ENCODE assay signal across 8 mouse cellular contexts in the genomic region with DNA sequence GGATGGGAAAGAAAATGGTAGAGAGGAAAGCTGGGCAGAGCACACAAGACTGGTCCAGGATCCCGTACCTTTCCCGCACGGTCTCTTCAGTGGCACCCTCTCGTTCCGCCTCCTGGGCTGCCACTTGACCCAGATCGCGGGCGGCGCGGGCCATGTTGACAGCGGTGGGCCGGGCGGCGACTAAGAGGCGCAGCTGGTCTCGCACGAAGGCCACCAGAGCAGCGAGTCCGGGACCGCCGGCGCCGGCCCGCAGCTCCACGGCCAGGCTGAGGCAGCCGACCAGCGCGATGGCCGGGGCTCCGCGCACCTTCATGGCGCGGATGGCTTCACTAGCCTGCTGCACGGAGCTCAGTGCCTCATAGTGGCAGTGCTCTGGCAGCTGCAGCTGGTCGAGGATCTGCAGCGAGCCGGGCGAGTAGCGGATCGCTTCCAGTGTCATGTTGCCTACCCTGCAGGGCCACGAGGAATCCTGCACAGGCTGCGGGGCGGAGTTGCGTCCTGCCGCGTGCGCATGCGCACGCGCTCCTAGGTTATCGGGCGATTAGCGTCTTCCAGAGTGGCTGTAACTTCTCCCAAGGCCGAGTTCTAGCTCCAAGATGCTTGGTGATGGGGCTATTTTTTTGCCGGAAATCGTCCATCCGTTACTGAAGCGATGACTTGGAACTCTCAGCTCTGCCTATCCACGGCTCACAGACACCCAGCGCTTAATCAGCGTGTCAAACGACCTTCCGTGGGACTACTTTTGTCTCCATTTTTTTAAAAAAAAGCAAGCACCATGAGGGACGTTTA. TPM values are rescaled to one million over a fixed set of nuclear protein-coding genes. Genes with fewer than 3 reads are reported as not detected.
DNase-seq lines count a peak whose midpoint lies in the region; ATAC-seq and TF ChIP-seq lines count a peak whose summit lies in the region.

Gene Mri1 (minus strand): TSS at position 505 of the 789 bp plus-strand sequence.

- no peaks in the 10 kb centered on the region for H3K27me3 ChIP-seq in intestine, embryonic 14.5 days (replicated peaks; ENCODE audit: control insufficient read depth, insufficient read depth, low read length)
- H3K27me3 ChIP-seq in limb, embryonic 10.5 days (ENCODE audit: low read depth, poor library complexity, severe bottlenecking), result no peaks in the 10 kb centered on the region
- H3K27me3 ChIP-seq in midbrain, embryonic 12.5 days, result no peaks in the 10 kb centered on the region
- no peaks in the 10 kb centered on the region for H3K27me3 ChIP-seq in small intestine, adult 2 months (ENCODE audit: control insufficient read depth, insufficient read depth, low read length)

- intact Hi-C loops in gastrocnemius, postnatal 36 days (cut with DNase I), result no loop called here

- no peak for TF ChIP-seq CTCF in small intestine, adult 2 months (IDR thresholded peaks at IDR 0.05; ENCODE audit: extremely low read depth, insufficient read length, insufficient replicate concordance, low read depth, low read length)

- TF ChIP-seq POLR2A in small intestine, adult 2 months (IDR thresholded peaks at IDR 0.05; ENCODE audit: low read depth, low read length), result peak; percentile 71

- peak within 1 kb of the TSS; percentile 87 for H3K4me3 ChIP-seq in intestine, embryonic 14.5 days (ENCODE audit: low read depth, low read length)
- peak within 1 kb of the TSS; percentile 87 for H3K4me3 ChIP-seq in limb, embryonic 10.5 days
- peak within 1 kb of the TSS; percentile 85 for H3K4me3 ChIP-seq in midbrain, embryonic 12.5 days
- peak within 1 kb of the TSS; percentile 80 for H3K4me3 ChIP-seq in small intestine, adult 2 months (ENCODE audit: low read depth, low read length)

- under 1% methylated on average over 64 of the region's 64 CpGs for WGBS in intestine, embryonic 14.5 days
- WGBS in limb, embryonic 10.5 days, result under 1% methylated on average over 64 of the region's 64 CpGs
- WGBS in midbrain, embryonic 12.5 days, result under 1% methylated on average over 61 of the region's 64 CpGs
- WGBS in small intestine, adult 2 months, result under 1% methylated on average over 64 of the region's 64 CpGs

- DNase-seq in left cerebral cortex, adult 18-20 months (ENCODE audit: low spot score in 2 of 2), result peak; percentile 68 to 85
- no peak for DNase-seq in left cerebral cortex, adult 11 months (ENCODE audit: low spot score)
- DNase-seq in embryo, embryonic 11.5 days (ENCODE audit: low read depth, low spot score), result peak; percentile 88
- DNase-seq in gastrocnemius, postnatal 36 days, result peak; percentile 76 to 79
- peak; percentile 92 for DNase-seq in intestine, embryonic 14.5 days (ENCODE audit: low spot score)
- peak; percentile 90 for DNase-seq in limb, embryonic 10.5 days (ENCODE audit: low spot score)

- no peaks in the 10 kb centered on the region for H3K9me3 ChIP-seq in intestine, embryonic 14.5 days (ENCODE audit: control insufficient read depth, low read length)
- H3K9me3 ChIP-seq in limb, embryonic 10.5 days (replicated peaks), result no peaks in the 10 kb centered on the region
- no peaks in the 10 kb centered on the region for H3K9me3 ChIP-seq in midbrain, embryonic 12.5 days

- peak within 1 kb of the TSS; percentile 92 for H3K4me2 ChIP-seq in intestine, embryonic 14.5 days (ENCODE audit: low read length)
- peak within 1 kb of the TSS; percentile 91 for H3K4me2 ChIP-seq in midbrain, embryonic 12.5 days (replicated peaks)

- peak within 1 kb of the TSS; percentile 82 for H3K27ac ChIP-seq in intestine, embryonic 14.5 days (ENCODE audit: low read depth)
- H3K27ac ChIP-seq in limb, embryonic 10.5 days, result peak within 1 kb of the TSS; percentile 91
- H3K27ac ChIP-seq in midbrain, embryonic 12.5 days (replicated peaks), result peak within 1 kb of the TSS; percentile 91
- peak within 1 kb of the TSS; percentile 76 for H3K27ac ChIP-seq in small intestine, adult 2 months (ENCODE audit: insufficient read depth, low read depth, low read length)

- ATAC-seq in intestine, embryonic 14.5 days (replicated peaks; ENCODE audit: low FRiP score, low TSS enrichment, low read depth), result peak; percentile 84
- peak; percentile 90 for ATAC-seq in midbrain, embryonic 12.5 days (ENCODE audit: low FRiP score, low read depth)

- H3K4me1 ChIP-seq in intestine, embryonic 14.5 days (replicated peaks; ENCODE audit: control insufficient read depth, insufficient read depth, low read length), result peaks cover 13% of the 10 kb centered on the region; the same call in 1 of the 2 replicates
- peaks cover 25% of the 10 kb centered on the region for H3K4me1 ChIP-seq in limb, embryonic 10.5 days
- peaks cover 15% of the 10 kb centered on the region for H3K4me1 ChIP-seq in midbrain, embryonic 12.5 days
- peaks cover 6% of the 10 kb centered on the region for H3K4me1 ChIP-seq in small intestine, adult 2 months (ENCODE audit: control insufficient read depth, insufficient read depth, insufficient read length, low read length)

- H3K36me3 ChIP-seq in intestine, embryonic 14.5 days (ENCODE audit: control insufficient read depth, insufficient read depth, low read length), result peaks cover 71% of the 10 kb centered on the region
- peaks cover 81% of the 10 kb centered on the region for H3K36me3 ChIP-seq in limb, embryonic 10.5 days
- peaks cover 73% of the 10 kb centered on the region for H3K36me3 ChIP-seq in midbrain, embryonic 12.5 days
- H3K36me3 ChIP-seq in small intestine, adult 2 months (ENCODE audit: control insufficient read depth, insufficient read depth, low read length), result peaks cover 41% of the 10 kb centered on the region

- H3K9ac ChIP-seq in intestine, embryonic 14.5 days (ENCODE audit: low read length), result peak within 1 kb of the TSS; percentile 75
- H3K9ac ChIP-seq in midbrain, embryonic 12.5 days (replicated peaks), result peak within 1 kb of the TSS; percentile 77

RNA-seq across cellular contexts. Expression of gene Mri1, which starts in this region (rescaled TPM):
- total RNA-seq in left cerebral cortex, adult 18-20 months (2021), result 10 to 100 TPM; 13.2 to 15.6 TPM
- 10 to 100 TPM; 11.0 to 17.3 TPM for total RNA-seq in gastrocnemius, postnatal 36 days (2021)
- 79.7 and 90.6 TPM in 2 replicates for polyA plus RNA-seq in intestine, embryonic 14.5 days (2014; fragmentation: Nextera tagmentation; extraction: Ambion mirVana)
- polyA plus RNA-seq in limb, embryonic 10.5 days (2016; fragmentation: Nextera tagmentation; extraction: Ambion mirVana), result 75.0 and 83.0 TPM in 2 replicates
- 61.0 and 63.6 TPM in 2 replicates for polyA plus RNA-seq in midbrain, embryonic 12.5 days (2016; fragmentation: Nextera tagmentation; extraction: Ambion mirVana)
- 66.7 and 76.0 TPM in 2 replicates for polyA plus RNA-seq in small intestine, adult 2 months (2012; rRNA removed)
